Mouse (Mus musculus): ENCODE results near the gene Cubn.
A peak's percentile ranks its signal among the peaks of the same experiment; 100 is the strongest.

The Cubn gene

GRCm38 (mm10) chr2:13357885-13358552, 133.6 kb downstream of the Cubn start:
- peak; percentile 47 for DNase-seq (ENCODE audit: low read depth, low spot score)

GRCm38 (mm10) chr2:13352775-13353174, 138.8 kb downstream of the Cubn start:
- no peak for DNase-seq (ENCODE audit: low read depth, low spot score)

DNA sequence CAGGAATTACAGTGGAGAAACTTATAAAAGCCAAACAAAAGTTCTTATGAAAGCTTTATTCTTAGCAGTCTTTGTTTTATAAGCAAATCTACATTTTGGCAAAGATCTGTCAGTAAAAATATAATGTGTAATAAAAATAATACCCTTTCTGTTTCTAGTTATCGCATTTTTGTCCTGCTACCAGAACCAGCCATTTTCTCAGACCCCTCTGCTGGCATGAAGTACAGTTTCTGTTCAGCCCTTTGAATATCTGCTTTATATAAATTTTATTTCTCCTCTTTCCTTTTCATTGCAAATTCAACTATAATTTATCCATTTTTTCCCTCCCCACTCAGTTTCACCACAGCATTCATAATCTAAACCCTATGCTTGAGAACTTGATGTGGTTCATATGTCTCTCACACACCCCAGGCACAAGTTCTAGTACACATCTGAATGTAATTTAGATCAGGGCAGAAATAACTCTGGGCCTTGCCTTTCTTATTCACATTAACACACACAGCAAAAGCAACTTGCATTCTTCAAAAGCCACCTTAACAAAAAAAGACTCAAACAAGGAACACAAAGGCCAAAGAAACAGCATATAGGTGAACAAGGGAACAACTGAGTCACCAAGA, 139.4 kb downstream of the Cubn start:
- no peak for DNase-seq (ENCODE audit: low read depth, low spot score)

DNA sequence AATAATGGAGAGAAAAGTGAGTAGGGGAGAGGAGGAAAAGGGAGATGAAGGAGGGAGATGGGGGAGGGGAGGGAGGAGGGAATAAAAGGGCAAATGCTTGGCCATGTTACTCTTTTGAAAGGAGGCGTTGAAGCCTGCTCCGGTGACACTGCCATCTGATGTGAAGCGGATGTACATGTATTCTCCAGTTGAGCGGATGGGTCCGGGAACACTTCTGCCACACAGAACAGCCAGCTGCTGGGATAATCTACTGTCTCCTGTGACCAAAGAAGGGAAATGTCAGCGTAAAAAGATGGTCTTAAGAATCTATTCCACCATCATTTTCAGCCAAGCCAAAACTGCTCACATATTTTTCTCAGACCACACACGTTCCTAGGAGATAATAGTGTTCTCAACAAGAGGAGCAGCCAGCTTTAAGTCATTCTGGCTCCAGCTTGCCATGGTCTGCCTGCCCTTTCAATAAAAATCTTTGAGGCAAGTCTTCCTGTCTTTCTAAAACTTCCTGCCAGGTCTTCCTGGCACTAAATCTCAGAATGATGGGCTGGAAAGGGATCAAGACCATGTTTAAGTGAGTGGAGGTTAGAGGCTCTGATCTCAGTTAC, 149.2 kb downstream of the Cubn start:
- DNase-seq (ENCODE audit: low read depth, low spot score): no peak

GRCm38 (mm10) chr2:13335446-13335845, 156.2 kb downstream of the Cubn start:
- no peak for DNase-seq (ENCODE audit: low read depth, low spot score)

DNA sequence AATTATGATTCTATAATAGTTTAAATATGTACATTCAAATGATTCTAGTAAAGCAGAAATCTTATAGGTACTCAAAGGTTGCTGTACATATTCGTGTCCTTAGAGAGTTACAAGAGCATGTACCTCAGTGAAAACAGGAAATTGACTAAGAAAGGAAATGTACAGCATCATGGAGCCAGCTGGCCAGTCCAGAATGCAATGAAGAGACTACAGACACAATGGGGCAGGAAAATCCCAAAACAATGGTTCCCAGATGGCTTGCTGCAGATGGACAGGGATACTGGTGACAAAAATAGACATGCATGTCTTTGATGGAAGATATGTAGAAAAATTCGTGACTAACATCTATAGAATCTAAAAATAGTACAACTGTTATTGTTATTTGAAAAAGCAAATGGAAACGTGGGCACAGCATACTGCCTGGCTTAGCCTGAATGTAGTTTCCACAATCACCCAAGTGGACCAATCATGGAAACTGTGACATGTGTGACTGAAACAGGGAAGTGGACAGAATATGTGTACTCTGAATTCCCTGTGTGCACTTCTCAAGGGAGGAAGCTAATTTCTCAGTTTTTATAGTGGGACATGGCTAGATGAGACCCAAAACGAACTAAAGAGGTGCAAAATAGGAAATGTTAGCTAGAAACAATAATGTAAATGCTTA, 161.7 kb downstream of the Cubn start:
- DNase-seq (ENCODE audit: low read depth, low spot score): peak; percentile 36

GRCm38 (mm10) chr2:13303376-13303775, 188.2 kb downstream of the Cubn start:
- DNase-seq (ENCODE audit: low read depth, low spot score): no peak

GRCm38 (mm10) chr2:13299031-13299430, 192.6 kb downstream of the Cubn start:
- DNase-seq (ENCODE audit: low read depth, low spot score): peak; percentile 44

DNA sequence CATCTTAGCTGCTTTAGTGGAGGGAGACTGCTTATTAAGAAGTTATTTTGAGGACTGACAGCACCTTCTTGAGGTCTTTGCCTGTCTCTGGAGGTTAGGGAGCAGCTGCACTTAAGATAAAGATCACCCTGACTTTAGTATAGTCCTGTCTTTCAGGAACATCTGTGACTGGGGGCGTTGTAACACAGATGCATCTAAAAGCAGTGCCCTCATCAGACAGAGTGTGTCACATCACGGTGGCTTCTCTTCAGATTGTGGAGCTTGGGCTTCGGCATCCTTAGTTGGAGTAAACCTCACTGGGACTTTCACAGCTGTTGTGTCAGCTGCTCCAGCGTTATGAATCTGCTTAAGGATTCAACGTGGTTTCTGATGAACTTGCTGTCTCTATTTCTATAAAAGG, 193.9 kb downstream of the Cubn start:
- peak; percentile 61 for DNase-seq (ENCODE audit: low read depth, low spot score)

GRCm38 (mm10) chr2:13290661-13291060, 201.0 kb downstream of the Cubn start:
- DNase-seq (ENCODE audit: low read depth, low spot score): peak; percentile 43

- DNase-seq (ENCODE audit: low read depth, low spot score): no peak
Measured at GRCm38 (mm10) chr2:13290070-13290469, 201.5 kb downstream of the Cubn start.

DNA sequence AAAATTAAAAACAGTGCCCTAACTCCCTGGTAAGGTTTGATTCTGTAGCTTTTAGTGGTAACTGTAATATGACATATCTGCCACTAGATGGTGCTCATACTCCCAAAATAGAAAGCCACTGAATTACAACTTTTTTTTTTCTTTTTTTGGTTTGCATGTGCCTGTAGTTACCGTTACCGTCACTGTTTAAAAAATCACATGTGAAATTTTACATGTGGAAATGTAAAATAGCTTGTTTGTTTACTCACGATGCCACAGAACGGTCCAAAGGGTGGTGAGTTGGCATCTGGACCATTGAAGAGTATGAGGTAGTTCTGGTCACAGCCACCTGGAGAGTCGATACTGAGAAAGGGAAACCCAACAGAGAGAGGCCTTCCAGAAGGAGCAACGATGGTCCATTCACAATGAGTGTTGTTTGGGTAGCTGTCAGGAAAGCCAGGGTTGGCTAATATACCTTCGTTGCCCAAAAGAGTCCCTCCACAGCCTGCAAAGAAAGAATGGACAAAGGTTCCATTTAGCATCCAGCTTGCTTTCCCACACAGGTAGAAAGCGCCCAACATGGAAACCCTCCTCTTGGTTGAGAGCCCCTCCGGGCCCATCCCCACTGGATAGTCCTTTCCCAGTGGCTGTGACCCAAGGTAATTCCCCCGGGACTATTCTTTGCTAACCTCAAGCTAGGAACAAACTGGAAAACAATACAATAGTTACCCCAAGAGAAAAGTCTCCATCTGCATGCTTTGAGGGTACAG, 213.3 kb downstream of the Cubn start:
- DNase-seq (ENCODE audit: low read depth, low spot score): peak; percentile 12

DNA sequence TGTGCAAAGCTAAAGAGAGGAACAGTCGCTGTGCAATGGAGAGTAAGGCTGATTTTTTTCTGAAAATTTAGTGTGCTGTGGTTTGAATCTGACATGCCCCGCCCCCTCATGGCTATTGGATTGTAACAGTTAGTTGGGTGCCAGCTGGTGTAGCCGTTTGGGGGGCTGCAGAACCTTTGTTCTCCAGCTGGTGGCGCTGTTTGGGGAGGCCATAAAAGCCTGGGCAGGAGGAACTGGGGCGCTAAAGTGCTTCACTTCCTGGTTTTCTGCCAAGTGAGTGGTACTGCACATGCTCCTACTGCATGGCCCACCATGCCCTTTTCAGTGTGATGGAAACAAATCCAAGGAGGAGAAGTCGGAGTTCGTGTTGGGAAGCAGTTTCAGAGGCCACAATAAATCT, 215.7 kb downstream of the Cubn start:
- no peak for DNase-seq (ENCODE audit: low read depth, low spot score)

DNA sequence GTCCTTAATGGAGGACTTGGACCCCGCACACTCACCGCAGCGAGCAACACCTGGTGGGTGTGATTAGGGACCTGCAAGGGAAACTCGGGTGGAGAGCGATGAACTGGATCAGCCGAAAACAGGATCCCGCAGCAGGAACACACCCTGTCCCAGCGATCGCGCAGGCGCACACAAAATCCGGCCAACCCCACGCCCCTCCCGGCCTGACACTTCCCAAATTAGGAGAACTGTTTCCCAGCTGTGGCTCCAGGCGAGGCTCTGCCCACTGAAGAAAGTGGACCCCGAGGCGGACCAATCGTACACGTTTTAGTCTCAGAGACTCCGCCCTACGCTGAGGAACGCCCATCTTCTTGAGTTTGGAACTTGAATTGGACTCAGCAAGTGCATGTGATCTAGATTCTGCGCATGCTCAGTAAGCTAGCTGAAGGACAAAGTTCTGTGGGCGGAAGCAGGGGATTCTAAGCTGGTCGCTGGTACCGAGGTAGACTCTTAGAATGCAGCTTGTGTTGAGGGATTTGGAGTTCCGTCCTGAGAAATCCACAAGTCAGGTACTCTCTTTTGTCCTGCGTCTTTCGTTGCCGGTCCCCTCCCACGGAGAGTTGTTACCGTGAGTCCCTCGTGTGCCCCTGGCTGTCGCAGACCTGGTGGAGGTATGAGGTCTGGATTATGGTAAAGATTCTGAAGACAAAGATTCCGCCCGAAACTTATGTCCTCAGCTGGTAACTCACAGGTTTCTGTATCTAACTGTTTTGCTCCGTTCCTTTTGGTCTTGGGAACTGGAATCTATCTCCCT, 220.3 kb downstream of the Cubn start, which contains the start of gene Rsu1:
Rsu1 (minus strand) TSS at position 251 of the 793 bp plus-strand sequence.
- DNase-seq (ENCODE audit: low read depth, low spot score): peak; percentile 100

DNA sequence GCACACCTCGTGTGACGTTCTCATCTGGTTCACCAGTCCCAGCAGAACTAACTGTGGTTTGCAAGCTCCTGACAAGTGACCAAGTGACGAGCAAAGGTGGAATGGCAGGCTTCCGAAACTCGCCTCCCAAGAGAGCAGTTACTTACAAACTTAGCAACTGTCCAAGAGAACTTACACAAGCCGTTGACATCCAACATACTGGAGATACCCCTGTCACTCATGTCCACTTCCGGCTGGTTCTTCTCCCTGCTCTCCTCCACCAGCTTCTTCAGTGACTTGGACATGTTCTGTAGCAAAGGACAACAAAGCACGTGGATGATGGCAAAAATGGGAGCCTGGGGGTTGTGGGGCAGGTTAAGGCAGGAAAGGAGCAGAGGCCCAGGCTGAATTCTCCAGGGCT, 220.9 kb downstream of the Cubn start:
- peak; percentile 21 for DNase-seq (ENCODE audit: low read depth, low spot score)

- DNase-seq (ENCODE audit: low read depth, low spot score): no peak
Measured at GRCm38 (mm10) chr2:13268681-13269293, 222.8 kb downstream of the Cubn start.

GRCm38 (mm10) chr2:13264875-13265274, 226.7 kb downstream of the Cubn start:
- DNase-seq (ENCODE audit: low read depth, low spot score): peak; percentile 75

DNA sequence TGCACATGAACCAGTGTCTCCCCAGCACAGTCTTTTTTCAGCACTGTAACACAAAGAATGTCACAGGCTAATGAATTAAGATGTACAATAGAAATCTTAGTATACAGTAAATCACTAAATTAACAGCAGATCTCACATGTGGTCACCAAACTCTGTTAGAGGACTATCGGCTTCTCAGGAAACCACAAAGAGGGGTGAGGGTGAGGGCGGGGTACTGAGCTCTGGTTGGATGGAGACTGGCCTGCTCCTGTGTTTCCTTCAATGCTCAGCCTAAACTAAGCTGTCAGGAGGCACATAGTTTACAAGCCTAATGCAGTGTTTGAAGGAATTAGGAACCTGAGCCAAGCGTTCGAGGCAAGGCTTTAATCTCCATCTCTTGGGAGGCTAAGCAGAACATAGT, 228.5 kb downstream of the Cubn start:
- no peak for DNase-seq (ENCODE audit: low read depth, low spot score)

- DNase-seq (ENCODE audit: low read depth, low spot score): no peak
Measured at GRCm38 (mm10) chr2:13258606-13259005, 233.0 kb downstream of the Cubn start.

- DNase-seq (ENCODE audit: low read depth, low spot score): no peak
Measured at GRCm38 (mm10) chr2:13240711-13241110, 250.9 kb downstream of the Cubn start.
